Mouse (Mus musculus): ENCODE measurements around the gene Fstl3. TPM values are rescaled to one million over a fixed set of nuclear protein-coding genes. Genes with fewer than 3 reads are reported as not detected.
"Not testable (repeated sequence)": the region's sequence is repeated elsewhere in the genome, so short reads cannot be mapped to it uniquely, and the experiment has no call there.

The Fstl3 gene
- total RNA-seq (2021) = 1 to 10 TPM; 1.3 to 1.5 TPM
- long read RNA-seq, partial matches to known transcripts = 0 of 1 reads
- long read RNA-seq, other reads (novel, unspliced or antisense) = 0 of 1 reads

DNA sequence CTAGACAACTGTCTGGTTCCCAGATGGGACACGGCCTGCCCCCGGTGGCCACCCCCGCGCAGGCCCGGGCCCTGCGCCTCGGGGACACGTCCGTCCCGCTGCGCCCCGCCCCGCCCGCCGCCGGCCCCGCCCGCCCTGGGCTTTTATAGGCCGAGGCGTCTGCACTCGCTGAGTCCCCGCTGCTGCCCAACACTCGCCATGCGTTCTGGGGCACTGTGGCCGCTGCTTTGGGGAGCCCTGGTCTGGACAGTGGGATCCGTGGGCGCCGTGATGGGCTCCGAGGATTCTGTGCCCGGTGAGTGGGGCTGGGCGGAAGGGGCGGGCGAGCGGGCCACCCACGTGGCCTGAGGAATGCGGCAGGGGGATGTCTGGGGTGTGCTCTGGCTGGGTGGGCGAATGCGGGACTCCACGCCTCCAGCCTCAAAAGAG, at the start of gene Fstl3:
TSS of gene Fstl3 (plus strand) at position 170 of the 429 bp plus-strand sequence.
- no peak for DNase-seq (ENCODE audit: low spot score in 2 of 2)

DNA sequence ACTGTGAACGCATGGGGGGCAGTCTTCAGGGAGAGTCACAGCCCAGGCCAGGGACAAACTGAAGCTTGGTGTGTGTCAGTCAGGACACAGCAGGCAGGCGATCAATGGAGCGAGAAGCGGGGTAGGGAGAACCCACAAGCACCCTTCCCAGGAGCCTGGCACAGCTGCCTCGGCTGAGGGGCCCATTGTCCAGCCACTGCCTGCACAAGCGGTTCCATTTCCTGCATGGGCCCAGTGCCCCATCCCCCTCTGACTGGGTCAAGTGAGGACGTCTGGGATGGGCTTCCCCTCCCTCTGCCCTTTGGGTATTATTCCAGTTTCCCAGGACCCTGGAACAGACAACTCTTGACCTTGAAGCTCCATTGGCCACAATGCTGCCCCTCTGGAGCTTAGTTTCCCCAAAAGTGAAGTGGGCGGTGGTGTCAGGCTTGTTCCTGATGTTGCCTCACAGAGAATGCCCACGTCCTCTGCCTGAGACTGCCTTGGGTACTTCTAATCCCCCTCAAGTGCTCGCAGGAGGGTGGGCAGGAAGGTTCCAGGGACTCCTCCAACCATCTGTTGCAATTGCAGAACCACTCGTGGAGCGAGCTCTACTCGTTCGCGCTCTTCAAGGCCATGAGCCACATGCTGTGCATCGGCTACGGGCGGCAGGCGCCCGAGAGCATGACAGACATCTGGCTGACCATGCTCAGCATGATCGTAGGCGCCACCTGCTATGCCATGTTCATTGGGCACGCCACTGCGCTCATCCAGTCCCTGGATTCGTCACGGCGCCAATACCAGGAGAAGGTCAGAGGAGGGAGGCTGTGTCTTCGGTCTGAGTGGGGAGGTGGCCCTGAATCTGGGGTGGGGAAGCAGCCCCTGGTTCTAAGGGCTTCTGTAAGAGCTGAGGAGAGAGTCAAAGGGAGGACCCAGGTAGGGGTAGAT, 48.5 kb upstream of the Fstl3 start:
- no peak for DNase-seq (ENCODE audit: low spot score in 2 of 2)

DNA sequence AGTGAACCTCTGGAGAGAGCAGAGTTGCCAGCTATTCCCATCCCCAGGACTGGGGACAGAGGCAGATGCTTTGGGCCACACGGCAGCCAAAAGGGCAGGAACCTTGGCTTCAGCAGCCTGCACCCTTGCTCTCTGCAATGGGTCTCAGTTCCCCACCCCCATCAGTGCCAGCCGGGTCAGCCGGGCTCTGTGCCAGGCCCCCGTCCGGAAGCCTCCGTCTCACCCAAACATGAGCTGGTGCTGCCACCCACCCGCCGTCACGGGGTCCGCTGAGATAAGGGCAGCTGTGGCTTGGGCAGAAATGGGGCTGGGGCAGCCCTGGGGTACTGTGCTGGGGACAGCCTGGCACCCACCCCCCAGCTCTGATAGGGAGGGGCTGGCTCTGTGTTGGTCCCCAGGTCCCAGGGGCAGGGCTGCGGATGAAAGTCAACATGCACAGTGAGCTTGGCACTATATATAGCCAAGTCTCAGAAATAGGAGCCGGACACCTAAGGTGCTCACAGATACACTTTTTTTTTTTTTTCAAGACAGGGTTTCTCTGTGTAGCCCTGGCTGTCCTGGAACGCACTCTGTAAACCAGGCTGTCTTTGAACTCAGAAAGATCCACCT, 47.6 kb upstream of the Fstl3 start:
- DNase-seq (ENCODE audit: low spot score in 2 of 2) = no peak

DNA sequence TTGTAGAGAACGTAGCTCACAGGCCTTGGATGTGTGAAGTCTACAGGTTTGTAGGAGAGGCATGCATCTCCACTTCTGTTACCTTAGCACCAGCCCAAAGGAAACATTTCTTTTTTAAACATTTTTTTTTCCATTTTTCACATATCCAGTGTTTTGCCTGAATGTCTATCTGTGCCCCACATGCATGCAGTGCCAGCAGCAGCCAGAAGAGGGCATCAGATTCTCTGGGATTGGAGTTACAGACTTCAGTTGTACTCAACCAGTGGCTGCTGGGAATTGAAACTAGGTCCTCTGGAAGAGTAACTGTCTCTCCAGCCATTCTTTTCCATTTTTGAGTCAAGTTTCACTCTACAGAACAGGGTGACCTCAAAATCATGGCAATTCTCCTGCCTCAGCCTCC, 44.6 kb upstream of the Fstl3 start:
- no peak for DNase-seq (ENCODE audit: low spot score in 2 of 2)

DNA sequence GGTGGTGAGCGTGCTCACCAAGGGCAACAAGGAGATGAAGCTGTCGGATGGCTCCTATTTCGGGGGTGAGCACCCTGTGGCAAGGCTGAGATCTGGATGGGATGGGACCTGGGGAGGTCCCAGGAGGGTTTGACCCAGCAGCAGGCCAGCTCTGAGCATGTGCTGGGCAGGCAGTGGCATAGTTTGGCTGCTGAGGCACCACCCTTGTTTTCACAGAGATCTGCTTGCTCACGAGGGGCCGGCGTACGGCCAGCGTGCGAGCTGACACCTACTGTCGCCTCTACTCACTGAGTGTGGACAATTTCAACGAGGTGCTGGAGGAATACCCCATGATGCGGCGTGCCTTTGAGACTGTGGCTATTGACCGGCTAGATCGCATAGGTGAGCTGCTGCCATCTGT, 43.2 kb upstream of the Fstl3 start:
- no peak for DNase-seq (ENCODE audit: low spot score in 2 of 2)

DNA sequence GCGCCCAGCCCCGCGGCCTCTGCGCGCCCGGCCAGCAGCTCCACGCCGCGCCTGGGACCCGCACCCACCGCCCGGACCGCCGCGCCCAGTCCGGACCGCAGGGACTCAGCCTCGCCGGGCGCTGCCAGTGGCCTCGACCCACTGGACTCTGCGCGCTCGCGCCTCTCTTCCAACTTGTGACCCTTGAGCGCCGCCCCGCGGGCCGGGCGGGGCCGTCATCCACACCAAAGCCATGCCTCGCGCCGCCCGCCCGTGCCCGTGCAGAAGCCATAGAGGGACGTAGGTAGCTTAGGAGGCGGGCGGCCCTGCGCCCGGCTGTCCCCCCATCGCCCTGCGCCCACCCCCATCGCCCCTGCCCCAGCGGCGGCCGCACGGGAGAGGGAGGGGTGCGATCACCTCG, 41.7 kb upstream of the Fstl3 start:
- DNase-seq (ENCODE audit: low spot score in 2 of 2) = no peak

DNA sequence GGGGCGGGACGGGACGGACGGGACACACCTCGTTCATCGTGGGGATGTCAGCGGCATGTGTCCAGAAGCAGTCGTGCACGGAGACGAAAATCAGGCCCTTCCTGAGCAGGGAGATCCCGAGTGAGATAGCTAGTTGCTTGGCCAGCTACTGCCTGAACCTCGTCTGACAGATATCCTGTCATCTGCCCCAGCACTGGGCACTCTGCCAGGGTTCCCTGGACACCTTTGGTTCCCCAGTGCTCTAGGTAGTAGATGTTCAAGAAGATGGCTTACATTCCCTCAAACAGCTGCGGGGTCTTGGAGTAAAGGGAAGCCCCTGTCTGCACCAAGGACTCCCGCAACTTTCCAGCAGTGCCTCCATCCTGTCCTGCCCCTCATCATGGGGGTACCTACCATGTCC, 40.4 kb upstream of the Fstl3 start:
- DNase-seq (ENCODE audit: low spot score in 2 of 2) = no peak

DNA sequence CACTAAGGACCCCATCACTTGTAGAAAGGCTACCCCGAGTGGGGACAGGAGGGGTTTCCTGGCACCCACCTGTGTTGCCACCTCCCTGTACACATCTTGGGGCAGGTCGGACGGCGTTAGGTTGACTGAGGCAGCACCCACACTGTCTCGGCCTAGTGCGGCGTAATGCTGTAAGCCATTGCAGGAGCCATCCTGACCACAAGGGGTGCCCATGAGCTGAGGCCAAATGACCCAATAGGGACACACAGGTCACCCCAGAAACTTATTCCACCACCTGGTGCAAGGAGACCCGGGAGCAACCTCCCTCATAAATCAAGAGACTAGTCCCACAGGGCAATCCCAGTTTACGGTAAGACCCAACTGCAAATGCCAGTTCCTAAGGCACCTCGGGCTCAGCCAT, 38.8 kb upstream of the Fstl3 start:
- no peak for DNase-seq (ENCODE audit: low spot score in 2 of 2)

DNA sequence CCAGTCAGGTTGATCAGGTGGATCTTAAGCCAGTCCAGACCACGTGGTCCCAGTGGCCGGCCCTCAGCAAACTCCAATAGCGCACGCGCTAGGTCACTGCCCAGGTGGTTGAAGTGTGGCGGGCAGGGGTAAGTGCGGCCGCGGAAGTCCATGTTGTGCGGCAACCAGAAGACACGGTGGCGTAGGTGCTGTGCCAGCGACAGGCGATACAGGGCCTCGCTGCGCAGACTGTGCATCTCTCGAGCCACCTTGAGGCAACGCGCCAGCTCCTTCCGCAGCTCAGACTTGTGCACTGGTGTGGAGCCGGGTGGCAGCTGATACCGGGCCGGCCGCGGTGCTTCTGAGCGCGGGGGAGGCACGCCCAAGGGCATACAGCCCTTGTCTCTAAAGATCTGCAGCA, 37.8 kb upstream of the Fstl3 start:
- DNase-seq (ENCODE audit: low spot score in 2 of 2) = no peak

DNA sequence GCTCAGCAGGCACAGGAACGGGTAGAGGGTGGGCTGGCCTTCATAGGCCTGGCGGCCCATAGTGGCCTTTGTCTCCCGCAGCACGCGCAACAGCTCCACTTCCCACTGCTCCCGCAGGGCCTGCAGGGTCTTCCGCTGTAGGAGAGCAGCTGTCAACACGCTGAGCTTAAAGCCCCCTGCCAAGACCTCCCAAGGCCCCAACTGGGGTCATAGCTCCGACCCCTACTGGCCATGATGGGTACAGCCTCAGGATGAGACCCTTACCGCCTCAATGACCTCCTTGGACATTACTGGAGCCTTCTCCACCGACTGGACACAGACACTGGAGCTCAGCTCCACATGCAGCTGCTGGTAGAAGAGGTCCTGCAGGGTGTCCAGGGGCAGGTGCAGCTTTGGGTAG, 36.2 kb upstream of the Fstl3 start:
- DNase-seq (ENCODE audit: low spot score in 2 of 2) = no peak

DNA sequence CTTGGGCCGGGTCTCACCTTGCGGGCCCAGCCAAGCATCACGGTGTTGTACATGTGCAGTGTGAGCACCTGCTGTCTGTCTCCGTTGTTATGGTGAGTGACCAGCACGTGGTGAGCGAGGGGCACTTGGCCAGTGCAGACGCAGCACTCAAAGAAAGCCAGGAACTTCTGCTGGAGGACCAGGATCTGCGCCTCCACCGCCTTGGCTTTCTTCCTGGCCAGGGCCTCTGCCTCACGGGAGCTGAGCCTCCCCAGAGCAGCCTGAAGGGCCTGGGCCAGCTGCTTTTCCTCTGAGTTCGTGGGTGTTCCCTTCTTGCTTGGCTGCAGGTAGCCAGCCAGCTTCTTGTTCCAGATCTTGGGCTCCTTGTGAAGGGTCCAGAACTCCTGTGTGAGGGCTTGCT, 33.9 kb upstream of the Fstl3 start:
- no peak for DNase-seq (ENCODE audit: low spot score in 2 of 2)

DNA sequence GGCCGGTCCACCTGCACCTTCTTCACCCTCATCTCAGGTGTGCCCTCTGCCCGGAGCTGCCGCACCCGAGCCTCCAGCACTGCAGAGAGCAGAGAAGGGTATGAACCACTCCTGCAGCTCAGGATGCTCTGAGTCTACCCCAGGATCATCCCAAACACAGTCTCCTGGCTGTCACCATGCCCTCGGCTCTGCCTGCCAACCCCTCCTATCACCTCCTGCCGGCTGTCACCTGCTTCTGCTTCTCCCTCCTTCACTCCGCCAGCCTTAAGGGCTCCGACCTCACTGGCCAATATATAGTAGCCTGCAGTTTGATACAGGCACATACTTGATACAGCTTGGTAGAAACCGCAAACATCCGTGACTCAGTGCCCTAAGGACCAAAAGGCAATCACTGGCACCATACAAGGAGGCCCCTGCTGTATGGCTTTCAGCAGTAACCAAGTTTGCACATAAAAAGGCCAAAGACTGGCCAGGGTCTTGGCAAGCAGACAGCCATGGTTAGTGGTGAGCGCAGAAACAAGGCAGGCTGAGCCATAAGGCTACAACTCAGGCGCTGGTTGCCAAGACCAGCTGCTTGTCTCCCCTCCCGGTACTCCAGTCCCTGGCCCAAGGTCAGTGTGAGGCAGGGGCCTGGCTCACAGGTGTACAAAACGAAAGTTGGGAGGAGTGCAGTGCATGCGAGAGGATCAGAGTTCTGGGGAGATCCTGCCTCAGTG, 33.3 kb upstream of the Fstl3 start:
- no peak for DNase-seq (ENCODE audit: low spot score in 2 of 2)

DNA sequence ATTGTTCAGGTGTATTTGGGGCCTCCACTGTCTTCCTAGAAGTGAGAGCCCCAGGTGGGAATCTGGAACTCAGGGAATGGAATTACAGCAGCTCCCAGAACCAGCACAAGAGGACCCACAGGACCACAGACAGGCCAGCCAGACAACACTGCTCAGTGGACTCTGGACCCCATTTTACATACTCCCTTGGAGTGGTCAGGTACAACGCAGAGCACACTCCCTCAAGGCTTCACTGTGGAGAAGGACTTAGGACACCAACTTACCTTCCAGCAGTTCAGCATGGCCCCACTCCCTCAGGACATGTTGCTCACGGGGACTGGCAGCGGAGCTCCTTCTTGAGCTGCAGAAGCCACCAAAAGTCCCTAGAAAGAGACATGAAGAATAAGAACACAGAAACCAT, 31.7 kb upstream of the Fstl3 start:
- no peak for DNase-seq (ENCODE audit: low spot score in 2 of 2)

DNA sequence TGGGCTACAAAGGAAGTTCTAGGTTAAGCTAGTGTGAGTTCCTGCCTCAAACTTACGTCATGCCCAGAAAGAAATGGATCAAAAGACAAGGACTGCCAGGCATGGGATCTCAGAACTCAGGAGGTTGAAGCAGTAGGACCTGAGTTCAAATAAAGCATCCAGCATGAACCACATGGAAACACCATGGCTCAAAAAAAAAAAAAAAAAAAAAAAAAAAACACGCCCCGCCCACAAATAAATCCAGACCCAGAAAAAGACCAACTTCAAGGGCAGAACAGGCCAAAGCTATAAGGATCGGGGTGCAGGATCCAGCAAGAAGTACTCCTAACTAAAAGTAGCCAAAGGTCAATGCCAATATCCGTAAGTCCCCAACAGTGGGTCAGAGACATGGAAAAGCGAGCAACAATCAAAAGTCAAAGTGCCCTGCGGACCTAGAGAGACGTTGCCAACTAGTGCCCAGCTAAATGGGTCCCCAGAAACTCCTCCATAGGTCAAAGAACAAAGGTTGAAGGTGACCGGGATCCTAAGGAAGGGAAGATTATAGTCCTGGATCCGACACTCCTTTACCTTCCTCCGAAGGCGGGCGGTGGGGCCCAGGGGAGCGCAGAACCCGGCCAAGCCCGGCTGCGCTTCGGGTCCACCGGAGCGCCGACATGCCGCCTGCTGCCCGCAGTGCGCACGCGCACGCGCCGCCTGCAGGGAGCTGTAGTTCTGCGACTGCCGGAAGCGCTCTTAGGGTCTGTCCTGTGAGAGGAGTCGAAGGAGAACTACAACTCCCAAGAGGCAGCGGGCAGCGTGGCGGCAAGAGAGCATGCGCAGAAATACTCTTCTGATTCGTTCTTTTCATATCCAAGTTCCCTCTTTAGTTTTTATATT, 30.9 kb upstream of the Fstl3 start, which contains the start of gene Polrmt:
TSS of gene Polrmt (minus strand) at position 684 of the 876 bp plus-strand sequence.
- DNase-seq (ENCODE audit: low spot score in 2 of 2) = peak; percentile 92 to 95

DNA sequence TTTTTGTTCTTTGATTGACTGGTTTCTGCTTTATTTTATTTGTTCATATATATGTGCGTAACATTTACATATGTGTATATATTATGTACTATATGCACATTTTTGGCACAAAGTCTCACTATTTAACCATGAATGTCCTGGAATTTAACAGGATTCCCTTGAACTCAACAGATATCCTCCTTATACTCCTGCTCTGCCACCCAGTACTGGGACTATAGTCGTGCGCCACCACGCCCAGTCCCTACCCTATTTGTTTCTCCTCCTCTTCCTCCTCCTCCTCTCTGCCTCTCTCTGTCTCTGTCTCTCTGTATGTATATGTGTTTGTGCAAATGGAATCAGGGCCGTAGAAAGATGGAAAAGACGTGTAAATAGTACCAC, 30.3 kb upstream of the Fstl3 start:
- DNase-seq (ENCODE audit: low spot score in 2 of 2) = no peak

DNA sequence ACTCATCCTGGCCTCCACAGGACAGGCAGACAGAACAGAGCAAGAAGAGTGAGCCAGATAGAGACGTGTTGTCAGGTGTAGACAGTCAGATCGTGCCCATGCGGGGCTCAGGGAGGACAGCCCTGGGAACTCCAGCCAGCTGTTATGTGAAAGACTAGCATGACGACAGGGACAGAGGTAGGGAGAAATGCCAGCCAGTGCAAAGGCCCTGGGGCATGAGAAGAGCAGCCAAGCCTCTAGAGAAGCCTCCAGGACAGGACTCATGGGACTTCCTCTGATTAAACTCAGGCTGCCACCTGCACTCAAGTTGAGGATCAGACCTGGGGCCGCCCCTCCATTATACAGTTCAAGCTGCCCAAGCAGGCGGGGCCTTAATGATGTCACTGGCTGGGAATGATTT, 28.6 kb upstream of the Fstl3 start:
- no peak for DNase-seq (ENCODE audit: low spot score in 2 of 2)

DNA sequence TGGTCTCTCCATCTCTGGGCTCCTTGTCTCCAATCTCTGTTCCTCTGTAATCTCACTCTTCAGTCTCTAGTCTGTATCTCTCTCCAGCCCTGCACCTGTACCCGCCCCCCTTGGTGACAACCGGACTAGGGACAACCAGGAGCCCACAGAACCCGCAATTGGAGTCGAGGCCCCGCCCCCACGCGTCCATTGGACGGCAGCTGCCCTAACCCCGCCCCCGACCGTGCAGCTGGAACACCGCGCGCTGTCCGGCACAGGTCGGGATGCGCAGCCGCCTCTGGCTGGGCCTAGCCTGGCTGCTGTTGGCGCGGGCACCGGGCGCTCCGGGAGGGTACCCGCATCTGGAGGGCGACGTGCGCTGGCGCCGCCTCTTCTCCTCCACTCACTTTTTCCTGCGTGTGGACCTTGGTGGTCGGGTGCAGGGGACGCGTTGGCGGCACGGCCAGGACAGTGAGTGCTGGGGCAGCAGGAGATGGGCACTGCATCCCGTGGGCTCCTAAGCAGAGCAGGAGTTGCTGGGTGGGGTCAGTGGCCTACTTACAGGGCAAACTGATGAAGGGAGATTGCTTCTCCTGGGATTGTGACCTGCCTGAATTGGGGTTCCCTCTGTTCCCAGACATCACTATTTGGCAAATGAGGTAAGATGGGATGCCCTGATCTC, 22.1 kb upstream of the Fstl3 start, which contains the start of gene Fgf22:
TSS of gene Fgf22 (plus strand) at position 221 of the 661 bp plus-strand sequence.
- peak in 1 of 2 experiments; percentile 67 for DNase-seq (ENCODE audit: low spot score in 2 of 2)

DNA sequence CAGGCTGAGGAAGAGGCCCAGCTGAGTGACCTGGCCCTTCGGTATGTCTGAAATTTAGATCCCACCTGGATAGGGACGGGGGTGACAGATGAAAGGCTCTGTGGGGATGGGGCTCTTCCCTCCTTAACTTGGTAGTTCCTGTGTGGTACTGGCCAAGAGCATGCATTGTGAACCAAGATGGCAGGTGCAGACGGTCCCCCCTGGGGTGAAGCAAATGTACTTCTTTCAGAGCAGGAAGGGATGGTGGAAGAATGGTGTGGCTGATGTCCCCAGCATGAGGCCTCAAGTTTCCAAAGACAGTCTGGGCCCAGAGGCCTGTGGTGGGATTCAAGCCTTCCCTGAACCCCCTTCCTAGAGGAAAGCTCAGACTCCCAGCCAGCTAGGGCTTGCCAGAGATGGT, 21.2 kb upstream of the Fstl3 start:
- DNase-seq (ENCODE audit: low spot score in 2 of 2) = no peak

DNA sequence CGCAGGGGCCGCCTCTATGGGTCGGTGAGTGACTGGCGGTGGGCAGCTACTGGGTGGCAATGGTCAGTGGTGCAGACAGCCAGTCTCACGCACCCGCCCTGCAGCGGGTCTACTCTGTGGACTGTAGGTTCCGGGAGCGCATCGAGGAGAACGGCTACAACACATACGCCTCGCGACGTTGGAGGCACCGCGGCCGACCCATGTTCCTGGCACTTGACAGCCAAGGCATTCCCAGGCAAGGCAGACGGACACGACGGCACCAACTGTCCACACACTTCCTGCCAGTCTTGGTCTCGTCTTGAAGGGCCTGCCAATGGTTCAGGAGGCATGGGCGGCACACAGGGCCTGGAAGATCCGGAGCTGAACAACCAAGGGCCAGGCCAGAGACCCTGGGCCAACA, 20.4 kb upstream of the Fstl3 start:
- DNase-seq (ENCODE audit: low spot score in 2 of 2) = no peak

DNA sequence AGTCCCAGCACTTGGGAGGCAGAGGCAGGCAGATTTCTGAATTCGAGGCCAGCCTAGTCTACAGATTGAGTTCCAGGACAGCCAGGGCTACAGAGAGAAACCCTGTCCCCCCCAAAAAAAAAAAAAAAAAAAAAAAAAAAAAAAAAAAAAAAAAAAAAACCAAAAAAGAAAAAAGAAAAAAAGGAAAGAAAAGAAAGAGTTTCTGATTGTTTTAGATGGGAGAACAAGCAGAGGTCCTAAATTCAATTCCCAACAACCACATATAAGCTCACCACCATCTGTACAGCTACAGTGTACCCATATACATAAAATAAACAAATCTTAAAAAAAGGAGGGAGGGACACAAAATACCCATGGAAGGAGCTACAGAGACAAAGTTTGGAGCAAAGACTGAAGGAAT, 17.4 kb upstream of the Fstl3 start:
- not testable (repeated sequence) for DNase-seq (ENCODE audit: low spot score in 2 of 2)

Data from layer of hippocampus, postnatal 10 days (tissue).